Mouse (Mus musculus) urinary bladder, postnatal 25 days (tissue): ENCODE results near the gene Myl9.

ENCODE experiments used
- DNase-seq: peaks from one replicate; pipeline ENCODE4 v3.0.0; 2022; ENCODE audit warnings: low spot score

Myl9 gene

GRCm38 (mm10) chr2:156774738-156775454 lies at the start of gene Myl9:
Gene Myl9, plus strand, starts transcription at chr2:156775420.
- DNase-seq: no peak

GRCm38 (mm10) chr2:156726344-156726743 lies 48.9 kb upstream of the Myl9 start:
- no peak for DNase-seq

- DNase-seq: no peak
Observed at GRCm38 (mm10) chr2:156726878-156727277, 48.3 kb upstream of the Myl9 start.

- DNase-seq: no peak
Observed at GRCm38 (mm10) chr2:156729537-156730469, 45.4 kb upstream of the Myl9 start.

- DNase-seq: peak; percentile 36
Observed at GRCm38 (mm10) chr2:156730501-156730921, 44.7 kb upstream of the Myl9 start.

GRCm38 (mm10) chr2:156731592-156731991 lies 43.6 kb upstream of the Myl9 start:
- DNase-seq: no peak

GRCm38 (mm10) chr2:156732109-156732508 lies 43.1 kb upstream of the Myl9 start:
- DNase-seq: peak; percentile 36

GRCm38 (mm10) chr2:156735761-156736335 lies 39.4 kb upstream of the Myl9 start:
- no peak for DNase-seq

- DNase-seq: no peak
Observed at GRCm38 (mm10) chr2:156736846-156737245, 38.4 kb upstream of the Myl9 start.

- no peak for DNase-seq
Observed at GRCm38 (mm10) chr2:156737976-156738375, 37.2 kb upstream of the Myl9 start.

- no peak for DNase-seq
Observed at GRCm38 (mm10) chr2:156741265-156741664, 34.0 kb upstream of the Myl9 start.

GRCm38 (mm10) chr2:156741998-156742397 lies 33.2 kb upstream of the Myl9 start:
- DNase-seq: no peak

- DNase-seq: no peak
Observed at GRCm38 (mm10) chr2:156743248-156743647, 32.0 kb upstream of the Myl9 start.

GRCm38 (mm10) chr2:156744414-156744813 lies 30.8 kb upstream of the Myl9 start:
- DNase-seq: no peak

GRCm38 (mm10) chr2:156747315-156747714 lies 27.9 kb upstream of the Myl9 start:
- no peak for DNase-seq

- DNase-seq: no peak
Observed at GRCm38 (mm10) chr2:156749687-156750086, 25.5 kb upstream of the Myl9 start.

- no peak for DNase-seq
Observed at GRCm38 (mm10) chr2:156756937-156757336, 18.3 kb upstream of the Myl9 start.

GRCm38 (mm10) chr2:156760843-156761505 lies 14.2 kb upstream of the Myl9 start:
- no peak for DNase-seq

- DNase-seq: no peak
Observed at GRCm38 (mm10) chr2:156761521-156762278, 13.5 kb upstream of the Myl9 start.

GRCm38 (mm10) chr2:156762499-156762898 lies 12.7 kb upstream of the Myl9 start:
- no peak for DNase-seq

- DNase-seq: no peak
Observed at GRCm38 (mm10) chr2:156763101-156763500, 12.1 kb upstream of the Myl9 start.
